Mouse (Mus musculus) lung, postnatal 0 days (tissue): ENCODE measurements around the gene Abhd2.
"Not testable (repeated sequence)": the region's sequence is repeated elsewhere in the genome, so short reads cannot be mapped to it uniquely, and the experiment has no call there.

Experiments
- CTCF ChIP-seq: IDR thresholded peaks from 2 replicates; pipeline ENCODE4 v1.5.1; 2016; ENCODE audit warnings: antibody characterized with exemption, mild to moderate bottlenecking
- EP300 ChIP-seq: IDR thresholded peaks from 2 replicates; pipeline ENCODE4 v1.6.1; 2016; ENCODE audit warnings: antibody characterized with exemption, mild to moderate bottlenecking, control low read depth

DNA sequence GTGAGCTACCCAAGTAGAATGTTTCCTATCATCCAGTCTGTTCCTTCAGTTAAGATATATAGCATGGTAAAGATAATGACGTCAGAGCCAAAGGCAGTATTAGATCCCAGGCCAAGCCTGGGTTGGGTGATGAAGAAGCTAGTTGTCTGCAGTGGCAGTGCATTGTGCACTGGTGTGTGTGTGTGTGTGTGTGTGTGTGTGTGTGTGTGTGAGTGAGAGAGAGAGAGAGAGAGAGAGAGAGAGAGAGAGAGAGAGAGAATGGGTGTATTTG, 10.6 kb downstream of the Abhd2 start:
- TF ChIP-seq CTCF, EP300: not testable (repeated sequence)
